ENCODE assay signal across 20 mouse cellular contexts in the genomic region with DNA sequence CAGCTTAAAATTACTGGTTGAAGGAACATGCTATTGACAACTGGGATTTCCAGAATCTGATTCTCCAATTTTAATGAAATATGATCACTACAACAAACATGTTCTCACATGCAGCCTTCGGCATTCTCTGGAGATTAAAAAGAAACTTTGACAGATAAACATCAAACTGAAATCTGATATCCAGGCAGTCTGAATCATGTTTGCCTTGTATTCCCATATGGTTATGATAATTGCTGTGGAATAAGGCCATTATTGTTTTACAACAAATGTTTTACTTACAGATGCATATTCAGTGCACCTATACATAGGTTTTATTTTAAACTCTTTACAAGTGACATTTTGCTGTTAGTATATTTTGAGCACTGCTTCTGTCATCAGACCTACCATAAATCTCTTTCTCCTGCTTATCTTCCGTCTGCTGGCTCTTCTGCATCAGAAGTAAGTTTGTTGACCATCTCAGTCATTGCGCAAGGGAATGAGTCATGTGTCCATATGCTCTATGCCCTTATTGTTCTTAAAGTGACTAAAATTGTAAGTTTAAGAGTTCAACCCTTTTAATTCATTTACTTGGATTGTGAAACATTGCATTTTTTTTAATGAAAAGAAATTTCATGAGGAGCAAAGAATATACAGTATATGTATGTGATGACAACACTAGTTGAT.
A peak's percentile ranks its signal among the peaks of the same experiment; 100 is the strongest.
DNase-seq lines count a peak whose midpoint lies in the region; ATAC-seq and TF ChIP-seq lines count a peak whose summit lies in the region.
"Had no signal": no experiment of that assay in that cellular context is flagged by ENCODE, and none has a peak within 500 bp of the region (broad histone marks: within the 10 kb centered on the region; RNA-seq: fewer than 3 reads in every experiment).

No protein-coding gene starts in this region.

- H3K4me1 ChIP-seq in intestine, embryonic 15.5 days (replicated peaks) = no peaks in the 10 kb centered on the region
- H3K4me1 ChIP-seq in intestine, postnatal 0 days (replicated peaks; ENCODE audit: control insufficient read depth, insufficient read depth, low read length) = no peaks in the 10 kb centered on the region
- no peaks in the 10 kb centered on the region for H3K4me1 ChIP-seq in intestine, embryonic 16.5 days (ENCODE audit: control insufficient read depth, insufficient read depth, low read length)
- H3K4me1 ChIP-seq: embryonic facial prominence, embryonic 12.5 days; forebrain, embryonic 13.5 days; heart, embryonic 12.5 days; hindbrain, embryonic 10.5 days had no signal

- no peak overlapping the region for H3K4me2 ChIP-seq in intestine, embryonic 15.5 days (replicated peaks)
- no peak overlapping the region for H3K4me2 ChIP-seq in intestine, postnatal 0 days (replicated peaks; ENCODE audit: low read depth)
- H3K4me2 ChIP-seq in intestine, embryonic 16.5 days (ENCODE audit: low read depth, low read length) = no peak overlapping the region
- H3K4me2 ChIP-seq: embryonic facial prominence, embryonic 12.5 days; forebrain, embryonic 13.5 days; heart, embryonic 12.5 days; hindbrain, embryonic 15.5 days had no signal

- ATAC-seq in intestine, embryonic 15.5 days = peak; percentile 67
- no peak for ATAC-seq in intestine, postnatal 0 days
- ATAC-seq in intestine, embryonic 16.5 days = peak; percentile 63; the same call in 1 of the 2 replicates
- ATAC-seq in cerebellum, adult (ENCODE audit: insufficient number of reproducible peaks, low FRiP score, low TSS enrichment) = no peak
- ATAC-seq: CD4-positive, CD25-positive, alpha-beta regulatory T cell, adult 4 months; forebrain, embryonic 13.5 days; forebrain, postnatal 0 days had no signal

- H3K36me3 ChIP-seq in intestine, embryonic 15.5 days = no peaks in the 10 kb centered on the region
- H3K36me3 ChIP-seq in intestine, postnatal 0 days (ENCODE audit: control insufficient read depth, insufficient read depth) = no peaks in the 10 kb centered on the region
- H3K36me3 ChIP-seq in intestine, embryonic 16.5 days (ENCODE audit: control insufficient read depth, insufficient read depth, low read length) = no peaks in the 10 kb centered on the region
- H3K36me3 ChIP-seq: embryonic facial prominence, embryonic 12.5 days; G1E; heart, embryonic 12.5 days; hindbrain, embryonic 10.5 days; hindbrain, embryonic 15.5 days had no signal

- no peak overlapping the region for H3K4me3 ChIP-seq in intestine, embryonic 15.5 days (replicated peaks)
- no peak overlapping the region for H3K4me3 ChIP-seq in intestine, postnatal 0 days (ENCODE audit: low read depth, low read length)
- no peak overlapping the region for H3K4me3 ChIP-seq in intestine, embryonic 16.5 days (ENCODE audit: low read length)
- H3K4me3 ChIP-seq: embryonic facial prominence, embryonic 12.5 days; forebrain, embryonic 13.5 days; heart, embryonic 12.5 days; hindbrain, embryonic 10.5 days; hindbrain, embryonic 15.5 days had no signal

- TF ChIP-seq CTCF in intestine, postnatal 0 days (IDR thresholded peaks at IDR 0.05; ENCODE audit: low read depth) = no peak

- DNase-seq in 3T3-L1 (ENCODE audit: low read depth, low spot score) (peak; percentile 91), NIH3T3 (ENCODE audit: low read depth) (peak; percentile 81)
- no peak for DNase-seq in layer of hippocampus, postnatal 25 days (ENCODE audit: extremely low spot score in 1 of 2, low spot score in 1 of 2)
- DNase-seq: adrenal gland, postnatal 14 days; cerebellum, adult 18-20 months; cerebellum, adult 9-11 months; cerebellum, postnatal 36 days; forebrain, postnatal 0 days; gastrocnemius, postnatal 25 days had no signal

- H3K27me3 ChIP-seq in intestine, embryonic 15.5 days (replicated peaks) = no peaks in the 10 kb centered on the region
- no peaks in the 10 kb centered on the region for H3K27me3 ChIP-seq in intestine, postnatal 0 days (replicated peaks; ENCODE audit: control insufficient read depth, insufficient read depth, low read length)
- H3K27me3 ChIP-seq in intestine, embryonic 16.5 days (replicated peaks; ENCODE audit: control insufficient read depth, insufficient read depth, low read length) = no peaks in the 10 kb centered on the region
- H3K27me3 ChIP-seq: embryonic facial prominence, embryonic 12.5 days; forebrain, embryonic 13.5 days; heart, embryonic 12.5 days; hindbrain, embryonic 15.5 days had no signal

- 54% methylated on average over 3 of the region's 3 CpGs for WGBS in intestine, embryonic 15.5 days
- 45% methylated on average over 3 of the region's 3 CpGs for WGBS in intestine, postnatal 0 days
- WGBS in intestine, embryonic 16.5 days = 61% methylated on average over 3 of the region's 3 CpGs

- no peak overlapping the region for H3K27ac ChIP-seq in intestine, embryonic 15.5 days
- H3K27ac ChIP-seq in intestine, postnatal 0 days (ENCODE audit: low read depth, low read length) = no peak overlapping the region
- H3K27ac ChIP-seq in intestine, embryonic 16.5 days (ENCODE audit: low read length) = no peak overlapping the region
- H3K27ac ChIP-seq: embryonic facial prominence, embryonic 12.5 days; forebrain, embryonic 13.5 days; hindbrain, embryonic 10.5 days; hindbrain, embryonic 15.5 days had no signal

- no peak overlapping the region for H3K9ac ChIP-seq in intestine, embryonic 15.5 days
- H3K9ac ChIP-seq in intestine, postnatal 0 days (ENCODE audit: low read depth, low read length) = no peak overlapping the region
- no peak overlapping the region for H3K9ac ChIP-seq in intestine, embryonic 16.5 days (ENCODE audit: low read depth, low read length)
- H3K9ac ChIP-seq: embryonic facial prominence, embryonic 12.5 days; forebrain, embryonic 13.5 days; forebrain, postnatal 0 days; heart, embryonic 12.5 days; hindbrain, embryonic 15.5 days had no signal

- H3K9me3 ChIP-seq in intestine, embryonic 15.5 days = no peaks in the 10 kb centered on the region
- no peaks in the 10 kb centered on the region for H3K9me3 ChIP-seq in intestine, postnatal 0 days (ENCODE audit: control insufficient read depth)
- H3K9me3 ChIP-seq in intestine, embryonic 16.5 days (ENCODE audit: control insufficient read depth, low read length) = no peaks in the 10 kb centered on the region
- H3K9me3 ChIP-seq: embryonic facial prominence, embryonic 12.5 days; forebrain, embryonic 13.5 days; G1E; heart, embryonic 12.5 days; hindbrain, embryonic 10.5 days; hindbrain, embryonic 15.5 days had no signal

Comparison
In these comparisons a context has a peak if more than half of its experiments do, and no peak if none do; other contexts are left out.
1. ATAC-seq: peak in intestine, embryonic 15.5 days (single experiment) and intestine, embryonic 16.5 days (single experiment); none in intestine, postnatal 0 days (single experiment) and cerebellum, adult (single experiment).
2. DNase-seq: peak in 3T3-L1 (single experiment) and NIH3T3 (single experiment); none in layer of hippocampus, postnatal 25 days (0 of 2).